Mouse (Mus musculus) embryonic facial prominence, embryonic 11.5 days (tissue): ENCODE data around the gene Kcnc3. TPM values are rescaled to one million over a fixed set of nuclear protein-coding genes. Genes with fewer than 3 reads are reported as not detected.

ENCODE experiments used
- ATAC-seq: fragments of 200-750 bp; cut with Nextera tagmentation; replicated peaks from 2 replicates; pipeline ENCODE4 v1.8.0; 2017; ENCODE audit warnings: low read depth; ENCODE audit not compliant: insufficient number of reproducible peaks, low FRiP score, low TSS enrichment
- DNase-seq: peaks from one replicate; pipeline ENCODE4 v3.0.0-alpha.2; 2015; ENCODE audit warnings: low spot score
- H3K27ac ChIP-seq: fragments of 300-500 bp; sonication (generic); replicated peaks from 2 replicates; pipeline ENCODE4 v1.5.1; 2014; ENCODE audit warnings: mild to moderate bottlenecking, low read depth, low read length, control low read depth
- H3K27me3 ChIP-seq: fragments of 300-500 bp; sonication (generic); 2 replicates; pipeline ENCODE4 v1.6.1; 2014; ENCODE audit warnings: mild to moderate bottlenecking, low read length, moderate library complexity, mixed read lengths; ENCODE audit not compliant: control insufficient read depth, insufficient read depth
- H3K36me3 ChIP-seq: fragments of 300-500 bp; sonication (generic); replicated peaks from 2 replicates; pipeline ENCODE4 v1.6.1; 2014; ENCODE audit warnings: low read depth, mild to moderate bottlenecking, low read length, moderate library complexity, mixed read lengths; ENCODE audit not compliant: control insufficient read depth, insufficient read depth
- H3K4me1 ChIP-seq: fragments of 300-500 bp; sonication (generic); 2 replicates; pipeline ENCODE4 v1.6.1; 2014; ENCODE audit warnings: low read length, mixed read lengths; ENCODE audit not compliant: control insufficient read depth, insufficient read depth
- H3K4me2 ChIP-seq: fragments of 300-500 bp; sonication (generic); 2 replicates; pipeline ENCODE4 v1.6.1; 2014; ENCODE audit warnings: low read depth, mild to moderate bottlenecking, control low read depth, low read length, moderate library complexity
- H3K4me3 ChIP-seq: fragments of 300-500 bp; sonication (generic); 2 replicates; pipeline ENCODE4 v1.5.1; 2014; ENCODE audit warnings: low read depth, low read length, control low read depth
- H3K9ac ChIP-seq: fragments of 300-500 bp; sonication (generic); replicated peaks from 2 replicates; pipeline ENCODE4 v1.6.1; 2014; ENCODE audit warnings: mild to moderate bottlenecking, control low read depth, low read length
- H3K9me3 ChIP-seq: fragments of 300-500 bp; sonication (generic); replicated peaks from 2 replicates; pipeline ENCODE4 v1.6.1; 2016; ENCODE audit warnings: mild to moderate bottlenecking, low read length, inconsistent platforms, mixed read lengths; ENCODE audit not compliant: control insufficient read depth
- WGBS: fragments of 180-500 bp; shearing (Covaris S2); extraction: QIAGEN DNeasy Blood & Tissue Kit; methylation state at CpG from one replicate; pipeline ENCODE4 v1.1.7; 2014; 5-methylcytosine and 5-hydroxymethylcytosine counted together
- polyA plus RNA-seq: library from polyadenylated mRNA; unstranded; fragments of >200 nt; fragmentation: Nextera tagmentation; extraction: Ambion mirVana; gene quantifications from 2 replicates; pipeline ENCODE4 v1.2.1, GENCODE M21; 2014

Gene Kcnc3
- polyA plus RNA-seq, result 0.32 and 0.39 TPM in 2 replicates

DNA sequence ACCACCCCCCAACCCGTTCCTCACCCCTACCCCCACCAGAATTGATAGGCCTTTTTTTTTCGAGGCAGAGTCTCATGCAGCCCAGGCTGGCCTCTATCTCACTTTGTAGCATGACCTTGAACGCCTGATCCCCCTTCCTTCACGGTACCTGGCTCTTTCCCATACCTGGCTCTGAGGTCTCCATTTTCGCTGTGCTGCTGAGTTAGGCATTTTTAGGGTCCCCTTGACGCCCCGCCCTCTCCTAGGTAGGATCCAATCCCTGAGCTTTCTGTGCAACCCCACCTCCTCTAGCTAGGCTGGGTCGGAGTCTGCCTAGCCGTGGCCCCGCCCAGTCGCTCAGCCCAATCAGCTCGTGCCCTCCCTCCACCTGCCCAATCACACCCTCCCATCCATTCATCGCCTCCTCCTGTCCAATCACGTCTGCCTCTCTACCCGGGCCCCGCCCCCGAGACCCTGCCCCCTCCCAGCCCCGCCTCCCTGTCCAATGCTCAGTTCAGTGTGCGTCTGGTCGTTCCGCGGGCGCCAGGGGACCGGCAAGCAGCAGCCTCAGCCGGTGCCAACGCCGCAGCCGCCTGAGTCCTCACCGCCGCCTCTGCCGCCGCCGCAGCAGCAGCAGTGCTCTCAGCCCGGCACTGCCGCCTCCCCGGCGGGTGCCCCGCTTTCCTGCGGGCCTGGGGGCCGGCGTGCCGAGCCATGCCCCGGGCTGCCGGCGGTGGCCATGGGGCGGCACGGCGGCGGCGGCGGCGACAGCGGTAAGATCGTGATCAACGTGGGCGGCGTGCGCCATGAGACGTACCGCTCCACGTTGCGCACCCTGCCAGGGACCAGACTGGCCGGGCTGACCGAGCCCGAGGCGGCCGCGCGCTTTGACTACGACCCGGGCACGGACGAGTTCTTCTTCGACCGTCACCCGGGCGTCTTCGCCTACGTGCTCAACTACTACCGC is at the start of gene Kcnc3:
Gene Kcnc3 (plus strand): TSS at position 263 of the 946 bp plus-strand sequence.
- H3K9ac ChIP-seq, result peak within 1 kb of the TSS; percentile 43
- H3K4me3 ChIP-seq, result peak within 1 kb of the TSS; percentile 52
- peak; percentile 86 for ATAC-seq
- peaks cover 45% of the 10 kb centered on the region for H3K27me3 ChIP-seq
- no peak within 1 kb of the TSS for H3K27ac ChIP-seq
- WGBS, result under 1% methylated on average over 75 of the region's 80 CpGs
- H3K4me2 ChIP-seq, result peak within 1 kb of the TSS; percentile 100
- peak; percentile 95 for DNase-seq
- H3K4me1 ChIP-seq, result peaks cover 4% of the 10 kb centered on the region
- no peaks in the 10 kb centered on the region for H3K36me3 ChIP-seq
- H3K9me3 ChIP-seq, result no peaks in the 10 kb centered on the region

DNA sequence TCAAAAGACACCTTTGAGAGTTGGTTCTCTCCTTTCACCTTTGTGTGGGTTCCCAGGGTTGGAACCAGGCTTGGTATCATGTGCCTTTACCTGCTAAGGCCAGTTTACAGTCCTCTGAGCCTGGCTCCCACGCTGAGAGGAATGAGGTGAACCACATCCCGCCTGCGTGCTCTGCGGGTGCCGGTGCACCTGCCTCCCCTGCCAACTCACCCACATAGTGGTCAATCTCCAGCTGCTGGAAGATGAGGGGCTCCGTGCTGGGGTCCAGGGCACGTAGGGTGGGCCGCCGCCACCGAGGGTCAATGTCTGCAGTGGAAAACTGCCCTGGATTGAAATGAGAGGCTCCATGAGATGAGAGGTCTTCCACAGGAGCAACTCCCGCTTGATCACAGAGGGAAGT is 47.9 kb upstream of the Kcnc3 start:
- Histone ChIP-seq H3K4me1 (peaks cover 3% of the 10 kb centered on the region; the same call in 1 of the 2 replicates), H3K4me3 (no peak overlapping the region), H3K9ac (no peak overlapping the region), H3K27me3 (no peaks in the 10 kb centered on the region), H3K4me2 (no peak overlapping the region), H3K27ac (no peak overlapping the region), H3K36me3 (peaks cover 4% of the 10 kb centered on the region), H3K9me3 (no peaks in the 10 kb centered on the region)
- 93% methylated on average over 11 of the region's 11 CpGs for WGBS
- DNase-seq, result no peak
- ATAC-seq, result no peak

DNA sequence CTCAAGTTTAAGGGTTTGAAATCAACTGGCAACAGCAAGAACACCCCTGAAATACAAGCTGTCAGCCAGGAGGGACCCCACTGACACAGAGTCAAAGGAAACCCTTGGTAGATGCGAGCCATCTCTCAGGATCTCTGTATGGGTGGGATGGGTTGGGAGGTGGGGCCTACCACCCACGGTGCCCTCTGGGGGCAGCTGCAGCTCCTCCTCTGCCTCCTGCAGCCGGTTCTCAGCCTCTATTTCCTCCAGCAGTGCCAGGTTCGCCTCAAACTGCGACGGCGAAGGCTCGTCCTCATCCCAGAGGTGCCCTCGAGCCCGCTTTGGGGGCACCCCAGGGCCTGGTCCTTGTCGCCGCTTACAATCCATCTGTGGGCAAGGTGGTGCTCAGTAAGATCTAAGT is 47.4 kb upstream of the Kcnc3 start:
- Histone ChIP-seq H3K27ac (no peak overlapping the region), H3K4me2 (no peak overlapping the region), H3K36me3 (peaks cover 4% of the 10 kb centered on the region), H3K9ac (no peak overlapping the region; the same call in 1 of the 2 replicates), H3K4me3 (no peak overlapping the region), H3K27me3 (no peaks in the 10 kb centered on the region), H3K9me3 (no peaks in the 10 kb centered on the region), H3K4me1 (peaks cover 5% of the 10 kb centered on the region; the same call in 1 of the 2 replicates)
- no peak for ATAC-seq
- no peak for DNase-seq
- WGBS, result 78% methylated on average over 12 of the region's 12 CpGs

DNA sequence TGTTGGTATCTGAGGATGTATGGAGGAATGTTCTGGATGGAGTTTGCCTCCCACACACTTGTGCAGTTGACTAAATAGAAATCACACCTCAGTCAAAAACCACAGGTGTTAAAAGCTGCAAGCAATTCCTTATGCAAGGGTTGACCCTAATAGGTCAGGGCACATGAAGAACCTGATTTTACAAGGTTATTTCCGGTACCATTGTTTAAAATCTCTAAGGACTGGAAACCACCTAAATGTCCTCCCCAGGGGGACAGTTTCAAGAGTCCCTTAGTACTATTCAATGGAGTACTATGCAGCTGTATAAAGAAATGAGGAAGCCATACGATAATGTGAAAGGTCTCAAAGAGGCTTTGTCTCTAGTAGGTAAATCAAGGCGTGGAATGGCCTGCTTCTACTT is 44.2 kb upstream of the Kcnc3 start:
- WGBS, result 98% methylated on average over 3 of the region's 3 CpGs

DNA sequence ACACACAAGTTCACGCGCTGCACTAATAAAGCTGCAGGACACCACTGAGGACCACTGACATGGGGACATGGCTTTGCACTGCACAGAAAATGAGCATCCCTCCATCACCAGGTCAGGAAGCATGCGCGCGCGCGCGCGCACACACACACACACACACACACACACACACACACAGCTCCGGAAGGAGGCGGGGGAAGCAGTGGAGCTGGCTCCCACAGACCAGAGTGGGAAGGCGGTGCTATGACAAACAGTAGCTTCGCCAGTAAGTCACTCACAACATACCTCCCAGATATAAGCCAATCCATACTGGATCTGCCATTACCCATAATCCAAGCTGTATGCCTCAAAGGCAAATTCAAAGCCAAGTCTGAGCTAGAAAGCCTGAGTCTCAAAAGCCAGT is 43.4 kb upstream of the Kcnc3 start:
- no peaks in the 10 kb centered on the region for H3K27me3 ChIP-seq
- DNase-seq (no peak), ATAC-seq (no peak)
- peaks cover 5% of the 10 kb centered on the region; the same call in 1 of the 2 replicates for H3K4me1 ChIP-seq
- H3K36me3 ChIP-seq, result no peaks in the 10 kb centered on the region; the same call in 1 of the 2 replicates
- H3K9ac ChIP-seq, result peak overlapping the region; percentile 72
- WGBS, result 95% methylated on average over 13 of the region's 13 CpGs
- H3K4me2 ChIP-seq, result peak overlapping the region; percentile 78; the same call in 1 of the 2 replicates
- no peaks in the 10 kb centered on the region for H3K9me3 ChIP-seq
- H3K27ac ChIP-seq, result no peak overlapping the region
- peak overlapping the region; percentile 63; the same call in 1 of the 2 replicates for H3K4me3 ChIP-seq

More for the DNA sequence above, 44.2 kb upstream of the Kcnc3 start:
- Histone ChIP-seq H3K4me1 (peaks cover 5% of the 10 kb centered on the region; the same call in 1 of the 2 replicates), H3K27me3 (no peaks in the 10 kb centered on the region), H3K27ac (no peak overlapping the region), H3K9ac (no peak overlapping the region), H3K36me3 (no peaks in the 10 kb centered on the region; the same call in none of the 2 replicates), H3K4me3 (no peak overlapping the region), H3K4me2 (no peak overlapping the region), H3K9me3 (no peaks in the 10 kb centered on the region)
- DNase-seq (no peak), ATAC-seq (no peak)

DNA sequence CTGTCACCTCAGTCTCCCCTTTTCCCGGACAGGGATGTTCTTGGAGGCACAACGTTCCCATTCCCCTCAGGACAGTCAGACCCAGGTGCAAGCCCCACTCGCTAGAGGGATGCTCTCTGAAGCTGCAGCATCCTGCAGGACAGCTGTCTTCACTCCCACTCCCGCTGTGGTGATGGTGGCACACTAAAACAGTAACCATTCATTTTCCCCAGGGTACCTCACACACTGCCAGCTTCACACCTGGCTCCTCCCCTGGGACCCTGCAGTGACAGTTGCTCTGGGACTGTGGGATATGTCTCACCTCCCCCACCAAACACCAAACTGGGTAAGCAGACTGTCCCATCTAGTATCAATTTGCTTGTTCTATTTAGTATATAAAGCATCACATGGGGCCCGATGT is 42.7 kb upstream of the Kcnc3 start:
- Histone ChIP-seq H3K27me3 (no peaks in the 10 kb centered on the region), H3K9me3 (no peaks in the 10 kb centered on the region), H3K27ac (no peak overlapping the region), H3K36me3 (no peaks in the 10 kb centered on the region; the same call in 1 of the 2 replicates), H3K4me1 (peaks cover 5% of the 10 kb centered on the region; the same call in 1 of the 2 replicates), H3K9ac (peak overlapping the region; percentile 72), H3K4me3 (peak overlapping the region; percentile 63), H3K4me2 (peak overlapping the region; percentile 78)
- DNase-seq, result no peak
- 23% methylated on average over 5 of the region's 5 CpGs for WGBS
- no peak for ATAC-seq

DNA sequence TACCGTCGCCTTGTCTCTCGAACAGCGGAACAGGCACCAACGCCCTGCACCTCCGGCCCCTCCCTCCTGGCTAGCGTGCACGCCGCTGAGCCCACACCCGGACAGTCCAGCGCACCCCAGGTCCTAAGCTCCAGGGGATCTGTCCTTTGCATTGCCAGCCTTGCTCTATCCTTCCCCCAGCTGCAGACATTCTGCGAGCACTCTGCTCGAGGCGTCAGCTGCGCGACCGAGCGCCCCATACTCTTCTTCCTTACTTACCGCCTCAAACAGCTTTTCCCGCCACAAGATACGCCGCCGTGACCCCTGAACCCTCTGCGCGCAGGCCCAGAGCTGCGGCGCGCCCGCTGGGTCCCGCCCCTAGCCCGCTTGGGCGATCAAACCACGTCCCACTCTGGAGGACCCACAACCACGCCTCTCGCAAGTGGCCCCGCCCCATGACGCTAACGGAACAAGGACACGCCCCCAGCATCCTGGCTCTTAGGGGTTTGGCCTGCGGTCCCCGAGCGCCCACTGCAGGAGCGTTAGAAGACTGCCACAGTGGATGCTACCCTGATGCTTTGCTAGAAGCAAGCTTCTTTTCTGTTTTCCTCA is 41.9 kb upstream of the Kcnc3 start, which contains the start of gene Pold1:
Gene Pold1 (minus strand): TSS at position 353 of the 591 bp plus-strand sequence.
- H3K36me3 ChIP-seq, result no peaks in the 10 kb centered on the region; the same call in 1 of the 2 replicates
- peak within 1 kb of the TSS; percentile 72 for H3K9ac ChIP-seq
- H3K27ac ChIP-seq, result 0 out of 2 replicates have a peak within 1 kb of the TSS, but pooled peaks have one; percentile 49
- WGBS, result under 1% methylated on average over 43 of the region's 43 CpGs
- H3K9me3 ChIP-seq, result no peaks in the 10 kb centered on the region
- peak within 1 kb of the TSS; percentile 78 for H3K4me2 ChIP-seq
- peak; percentile 100 for DNase-seq
- peaks cover 5% of the 10 kb centered on the region; the same call in 1 of the 2 replicates for H3K4me1 ChIP-seq
- H3K27me3 ChIP-seq, result no peaks in the 10 kb centered on the region
- peak; percentile 87 for ATAC-seq
- H3K4me3 ChIP-seq, result peak within 1 kb of the TSS; percentile 63
